Mouse (Mus musculus): ENCODE measurements around the gene Slc22a14.

GRCm38 (mm10) chr9:119240286-119240997, 124.9 kb downstream of the Slc22a14 start:
- no peak for TF ChIP-seq POLR2A (IDR thresholded peaks at IDR 0.05; ENCODE audit: extremely low read depth, insufficient read depth, low read length)
- TF ChIP-seq CTCF (IDR thresholded peaks at IDR 0.05; ENCODE audit: extremely low read depth, insufficient read depth, low read length) = no peak
